Comparison of ENCODE assay signal across 8 mouse cellular contexts in genomic region chr17:69383941-69384665, GRCm38 (mm10). TPM values are rescaled to one million over a fixed set of nuclear protein-coding genes. Genes with fewer than 3 reads are reported as not detected.
DNase-seq lines count a peak whose midpoint lies in the region; ATAC-seq and TF ChIP-seq lines count a peak whose summit lies in the region.

No protein-coding gene starts in this region.

- no peak for TF ChIP-seq EP300 in heart, postnatal 0 days (IDR thresholded peaks at IDR 0.05; ENCODE audit: low read depth)

- peak overlapping the region; percentile 96 for H3K27ac ChIP-seq in ES-E14 (ENCODE audit: insufficient read depth, low read depth, low read length, poor library complexity, severe bottlenecking)
- H3K27ac ChIP-seq in forebrain, embryonic 12.5 days = peak overlapping the region; percentile 100
- H3K27ac ChIP-seq in heart, postnatal 0 days (ENCODE audit: low read depth) = peak overlapping the region; percentile 100
- H3K27ac ChIP-seq in liver, embryonic 15.5 days (replicated peaks) = peak overlapping the region; percentile 96
- H3K27ac ChIP-seq in neural tube, embryonic 11.5 days (ENCODE audit: low read depth, low read length) = peak overlapping the region; percentile 99

- H3K27me3 ChIP-seq in forebrain, embryonic 12.5 days = no peaks in the 10 kb centered on the region
- H3K27me3 ChIP-seq in heart, postnatal 0 days (ENCODE audit: control insufficient read depth, insufficient read depth, low read length) = no peaks in the 10 kb centered on the region
- H3K27me3 ChIP-seq in liver, embryonic 15.5 days = no peaks in the 10 kb centered on the region
- H3K27me3 ChIP-seq in neural tube, embryonic 11.5 days (ENCODE audit: control insufficient read depth, insufficient read depth, low read length) = no peaks in the 10 kb centered on the region

- WGBS in forebrain, embryonic 12.5 days = under 1% methylated on average over 34 of the region's 37 CpGs
- WGBS in heart, postnatal 0 days = under 1% methylated on average over 37 of the region's 37 CpGs
- WGBS in liver, embryonic 15.5 days (ENCODE audit: insufficient replicate concordance) = under 1% methylated on average over 37 of the region's 37 CpGs
- WGBS in neural tube, embryonic 11.5 days = under 1% methylated on average over 37 of the region's 37 CpGs

- no peak for TF ChIP-seq CTCF in heart, postnatal 0 days (IDR thresholded peaks at IDR 0.05; ENCODE audit: low read depth)

- in situ Hi-C loops in ES-E14 (cut with MboI; ENCODE audit: low sequenced_read_pairs in 2 of 2, unreplicated experiment in 2 of 2) = no loop called here

- H3K9ac ChIP-seq in ES-E14 (ENCODE audit: insufficient read depth, low read depth, low read length, poor library complexity, severe bottlenecking) = peak overlapping the region; percentile 90
- H3K9ac ChIP-seq in forebrain, embryonic 12.5 days = peak overlapping the region; percentile 95
- H3K9ac ChIP-seq in heart, postnatal 0 days (replicated peaks; ENCODE audit: low read depth, low read length) = peak overlapping the region; percentile 91
- peak overlapping the region; percentile 87 for H3K9ac ChIP-seq in liver, embryonic 15.5 days
- peak overlapping the region; percentile 97 for H3K9ac ChIP-seq in neural tube, embryonic 11.5 days (ENCODE audit: low read length)

- ATAC-seq in forebrain, embryonic 12.5 days (ENCODE audit: low FRiP score) = peak; percentile 13; the same call in 1 of the 2 replicates
- no peak for ATAC-seq in heart, postnatal 0 days (ENCODE audit: insufficient read depth, low read depth)
- ATAC-seq in liver, embryonic 15.5 days (ENCODE audit: insufficient read depth) = 0 out of 2 replicates have a peak, but pooled peaks have one; percentile 7
- peak; percentile 25 for ATAC-seq in neural tube, embryonic 11.5 days (ENCODE audit: insufficient read depth, low FRiP score, low TSS enrichment)

- H3K36me3 ChIP-seq in ES-E14 (ENCODE audit: control insufficient read depth, insufficient read depth, low read length, poor library complexity, severe bottlenecking) = peaks cover 16% of the 10 kb centered on the region
- peaks cover 22% of the 10 kb centered on the region for H3K36me3 ChIP-seq in forebrain, embryonic 12.5 days (replicated peaks)
- H3K36me3 ChIP-seq in heart, postnatal 0 days (replicated peaks; ENCODE audit: control insufficient read depth, insufficient read depth, low read length) = peaks cover 23% of the 10 kb centered on the region
- H3K36me3 ChIP-seq in liver, embryonic 15.5 days (replicated peaks) = peaks cover 22% of the 10 kb centered on the region
- peaks cover 2% of the 10 kb centered on the region; the same call in 1 of the 2 replicates for H3K36me3 ChIP-seq in neural tube, embryonic 11.5 days (ENCODE audit: control insufficient read depth, insufficient read depth, low read length)

- H3K4me1 ChIP-seq in ES-E14 (ENCODE audit: control insufficient read depth in 2 of 2, insufficient read depth in 2 of 2, low read length in 2 of 2, poor library complexity in 1 of 2) = peaks cover 0 to 8% of the 10 kb centered on the region in 2 experiments; a peak in 1 of 4 replicates
- H3K4me1 ChIP-seq in forebrain, embryonic 12.5 days = peaks cover 16% of the 10 kb centered on the region
- peaks cover 7% of the 10 kb centered on the region; the same call in 1 of the 2 replicates for H3K4me1 ChIP-seq in heart, postnatal 0 days (ENCODE audit: control insufficient read depth, insufficient read depth)
- H3K4me1 ChIP-seq in liver, embryonic 15.5 days (replicated peaks) = peaks cover 19% of the 10 kb centered on the region
- peaks cover 5% of the 10 kb centered on the region; the same call in 1 of the 2 replicates for H3K4me1 ChIP-seq in neural tube, embryonic 11.5 days (ENCODE audit: control insufficient read depth, insufficient read depth, low read length)

- peak overlapping the region; percentile 75 for H3K4me2 ChIP-seq in forebrain, embryonic 12.5 days
- peak overlapping the region; percentile 73 for H3K4me2 ChIP-seq in heart, postnatal 0 days (ENCODE audit: low read depth, low read length)
- peak overlapping the region; percentile 95 for H3K4me2 ChIP-seq in liver, embryonic 15.5 days
- peak overlapping the region; percentile 86 for H3K4me2 ChIP-seq in neural tube, embryonic 11.5 days (ENCODE audit: low read depth)

- peak; percentile 22 for DNase-seq in ES-E14 (ENCODE audit: low read depth, low spot score)
- DNase-seq in c-Kit-positive CD71-positive TER-119-positive erythroid progenitor cells, embryonic 14.5 days (ENCODE audit: low spot score) = peak; percentile 52
- DNase-seq in heart, postnatal 0 days (ENCODE audit: low spot score) = peak; percentile 36
- DNase-seq in kidney, postnatal 36 days = peak; percentile 66 to 77
- DNase-seq in neural tube, embryonic 11.5 days (ENCODE audit: low spot score) = peak; percentile 71
- peak; percentile 37 for DNase-seq in thymus, postnatal 0 days (ENCODE audit: low spot score)

- H3K9me3 ChIP-seq in ES-E14 (ENCODE audit: control insufficient read depth, insufficient read depth, low read depth, low read length) = no peaks in the 10 kb centered on the region
- no peaks in the 10 kb centered on the region for H3K9me3 ChIP-seq in forebrain, embryonic 12.5 days
- no peaks in the 10 kb centered on the region for H3K9me3 ChIP-seq in heart, postnatal 0 days (replicated peaks; ENCODE audit: control insufficient read depth, low read length)
- H3K9me3 ChIP-seq in liver, embryonic 15.5 days (replicated peaks) = no peaks in the 10 kb centered on the region
- H3K9me3 ChIP-seq in neural tube, embryonic 11.5 days (ENCODE audit: control insufficient read depth, low read length) = no peaks in the 10 kb centered on the region

- peak overlapping the region; percentile 88 to 91 for H3K4me3 ChIP-seq in ES-E14 (ENCODE audit: insufficient read depth in 1 of 2, low read depth in 1 of 2, low read length in 2 of 2, poor library complexity in 1 of 2, severe bottlenecking in 1 of 2)
- peak overlapping the region; percentile 88 for H3K4me3 ChIP-seq in forebrain, embryonic 12.5 days (replicated peaks)
- peak overlapping the region; percentile 88 for H3K4me3 ChIP-seq in heart, postnatal 0 days (ENCODE audit: low read depth, low read length)
- H3K4me3 ChIP-seq in liver, embryonic 15.5 days (replicated peaks) = peak overlapping the region; percentile 83
- peak overlapping the region; percentile 85 for H3K4me3 ChIP-seq in neural tube, embryonic 11.5 days (ENCODE audit: low read depth, low read length)

TF ChIP-seq in ES-E14, 5 proteins besides CTCF, POLR2A, EP300 and RAD21:
- no peak for TF ChIP-seq ZNF384 (IDR thresholded peaks at IDR 0.05; ENCODE audit: low read depth, low read length)
- no peak for TF ChIP-seq MAFK (IDR thresholded peaks at IDR 0.05; ENCODE audit: insufficient read depth, low read depth, low read length)
- TF ChIP-seq HCFC1 (IDR thresholded peaks at IDR 0.05; ENCODE audit: borderline replicate concordance, insufficient read depth, low read length) = no peak

RNA-seq across cellular contexts. Expression of gene Zbtb14, which starts 1.3 kb away (rescaled TPM):
- total RNA-seq in ES-E14 (2012; rRNA removed) = 5.4 and 7.1 TPM in 2 replicates
- polyA plus RNA-seq in forebrain, embryonic 12.5 days (2016; fragmentation: Nextera tagmentation; extraction: Ambion mirVana) = 35.8 and 36.6 TPM in 2 replicates
- total RNA-seq in heart, postnatal 0 days (2014; rRNA removed; ENCODE audit: low replicate concordance) = 6.0 and 8.4 TPM in 2 replicates
- polyA plus RNA-seq in heart, postnatal 0 days (2015; fragmentation: Nextera tagmentation; extraction: Ambion mirVana) = 8.8 and 10.4 TPM in 2 replicates
- 7.8 and 8.4 TPM in 2 replicates for polyA plus RNA-seq in liver, embryonic 15.5 days (2015; fragmentation: Nextera tagmentation; extraction: Ambion mirVana)
- polyA plus RNA-seq in neural tube, embryonic 11.5 days (2014; fragmentation: Nextera tagmentation; extraction: Ambion mirVana) = 29.2 and 29.7 TPM in 2 replicates
- polyA plus RNA-seq in thymus, postnatal 0 days (2015; fragmentation: Nextera tagmentation; extraction: Ambion mirVana) = 21.0 and 21.5 TPM in 2 replicates

RNA-seq across cellular contexts. Expression of gene Akain1, which starts 55.0 kb away (rescaled TPM):
- not detected in 2 replicates for total RNA-seq in ES-E14 (2012; rRNA removed)
- 0.10 TPM in 1 of 2 replicates, not detected in the other for polyA plus RNA-seq in forebrain, embryonic 12.5 days (2016; fragmentation: Nextera tagmentation; extraction: Ambion mirVana)
- total RNA-seq in heart, postnatal 0 days (2014; rRNA removed; ENCODE audit: low replicate concordance) = 0.08 TPM in 1 of 2 replicates, not detected in the other
- polyA plus RNA-seq in heart, postnatal 0 days (2015; fragmentation: Nextera tagmentation; extraction: Ambion mirVana) = 0.04 TPM in 1 of 2 replicates, not detected in the other
- polyA plus RNA-seq in liver, embryonic 15.5 days (2015; fragmentation: Nextera tagmentation; extraction: Ambion mirVana) = not detected in 2 replicates
- 0.27 and 0.32 TPM in 2 replicates for polyA plus RNA-seq in neural tube, embryonic 11.5 days (2014; fragmentation: Nextera tagmentation; extraction: Ambion mirVana)
- polyA plus RNA-seq in thymus, postnatal 0 days (2015; fragmentation: Nextera tagmentation; extraction: Ambion mirVana) = not detected in 2 replicates
